Mouse (Mus musculus) retina, postnatal 7 days (tissue): ENCODE measurements at regions not wholly inside any gene's neighbourhood (a gene's known extent, or its start where the extent isn't known, plus 50 kb on each side); places are given as distances from the start of the nearest gene placed in this dataset.

Source experiments
- DNase-seq: peaks from one replicate; pipeline ENCODE4 v3.0.0-alpha.2; 2012; ENCODE audit warnings: low read depth, low spot score

DNA sequence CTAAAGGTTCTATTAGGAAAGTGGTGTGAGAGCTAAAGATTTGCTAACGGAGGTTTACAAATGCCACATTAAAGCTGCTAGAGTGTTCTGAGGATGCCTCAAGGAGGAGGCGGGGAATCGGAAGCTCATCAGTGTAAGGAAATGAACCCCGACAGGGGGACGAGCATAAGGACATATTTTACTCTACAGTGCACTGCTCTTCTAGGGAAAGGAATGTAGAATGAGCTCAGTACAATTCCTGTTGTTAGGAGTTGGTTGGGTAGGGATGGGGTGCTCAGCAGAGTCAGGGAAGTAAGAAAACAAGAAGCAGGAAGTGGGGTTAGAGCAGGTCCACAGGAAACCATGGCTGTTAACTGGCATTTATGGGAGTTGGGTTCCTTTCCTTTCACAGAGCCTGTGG, 54.6 kb downstream of the Mex3b start:
- no peak for DNase-seq

DNA sequence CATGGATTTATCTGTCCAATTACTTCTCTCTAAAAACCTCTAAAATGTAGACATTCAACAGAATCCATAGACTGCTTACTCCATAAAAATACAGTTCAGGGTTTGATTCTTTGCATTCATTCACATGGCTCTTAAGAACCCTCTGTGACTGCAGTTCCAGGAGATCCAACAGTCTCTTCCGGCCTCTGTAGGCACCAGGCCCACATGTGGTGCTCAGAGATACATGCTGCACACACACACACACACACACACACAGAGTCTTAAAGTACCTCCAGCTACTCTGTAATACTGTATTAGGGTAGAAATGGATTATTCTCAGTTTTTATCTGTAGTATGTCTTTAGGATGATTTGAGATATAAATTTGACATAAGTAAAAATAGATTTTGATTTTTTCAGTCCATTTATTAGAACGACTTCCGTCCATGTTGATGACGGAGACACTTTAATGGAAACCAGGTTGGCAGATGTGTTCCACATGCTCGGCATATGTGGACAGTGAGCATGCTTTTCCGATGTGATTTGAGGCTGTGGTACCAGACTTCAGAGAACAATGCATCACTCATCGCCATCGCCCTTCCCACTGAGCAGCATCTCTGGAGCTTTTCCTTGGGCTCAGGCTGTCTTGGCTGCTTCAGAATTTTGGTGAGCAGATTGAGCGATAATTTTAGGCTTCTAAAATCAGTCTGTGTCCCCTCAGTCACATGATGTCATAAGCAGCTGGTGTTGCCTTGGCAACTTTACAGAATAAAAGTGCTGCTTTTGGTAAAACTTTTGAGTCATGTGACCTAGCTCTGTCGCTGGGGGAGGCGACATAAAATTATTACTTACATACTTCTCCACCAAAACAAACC, 56.3 kb downstream of the Mex3b start:
- no peak for DNase-seq

DNA sequence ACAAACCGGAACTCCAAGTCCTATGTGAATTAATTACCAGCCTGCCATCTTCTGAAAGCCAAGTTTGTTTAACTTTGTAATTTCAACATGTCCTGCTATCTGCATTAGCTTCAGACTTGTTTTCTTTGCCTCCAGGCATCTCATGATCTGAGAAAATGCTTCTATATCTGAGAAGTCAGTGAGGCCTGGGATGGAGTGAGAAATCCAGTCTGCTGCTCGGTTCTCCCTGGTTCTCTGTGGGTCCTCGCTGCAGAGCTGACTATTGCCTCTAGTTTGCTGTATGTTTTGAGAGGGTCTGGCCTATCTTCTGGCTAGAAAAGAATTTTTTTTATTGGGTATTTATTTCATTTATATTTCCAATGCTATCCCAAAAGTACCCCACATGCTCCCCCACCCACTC, 57.0 kb downstream of the Mex3b start:
- DNase-seq: no peak

DNA sequence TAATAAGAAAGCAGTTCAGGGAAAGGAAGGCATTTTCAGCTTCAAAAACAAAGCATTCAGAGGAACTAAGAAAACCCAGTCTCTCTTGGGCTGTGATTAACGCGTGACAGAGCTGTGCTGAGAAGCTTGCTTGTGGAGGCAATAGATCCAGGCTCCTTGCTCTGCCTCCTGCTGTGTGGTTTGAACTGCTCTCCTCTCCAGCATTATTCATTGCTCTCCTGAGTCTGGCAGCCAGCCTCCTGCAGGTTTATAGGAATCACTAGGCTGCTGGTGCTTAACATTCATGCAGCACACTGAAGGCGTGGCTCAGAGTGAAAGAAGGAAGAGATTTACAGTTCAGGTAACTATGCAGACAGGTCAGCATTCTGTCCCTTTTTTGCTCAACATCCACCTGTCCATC, 71.2 kb downstream of the Mex3b start:
- DNase-seq: no peak

DNA sequence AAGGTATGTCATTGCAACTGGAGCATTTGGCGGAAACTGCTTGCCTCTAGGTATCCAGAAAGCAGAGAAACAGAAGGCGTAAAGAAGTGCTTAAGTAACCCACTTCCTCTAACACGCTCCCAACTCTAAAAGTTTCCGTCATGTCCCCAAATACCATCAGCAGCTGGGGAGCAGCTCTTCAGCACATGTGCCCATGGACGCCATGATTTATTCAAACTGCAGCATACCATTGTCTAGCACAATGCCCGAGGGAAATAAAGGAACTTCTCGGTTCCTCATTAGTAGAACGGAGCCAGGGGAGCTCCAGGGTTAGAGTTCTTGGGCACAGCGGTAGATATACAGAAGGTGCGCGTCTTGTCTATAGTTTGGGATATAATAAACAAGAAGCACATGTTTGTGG, 72.4 kb downstream of the Mex3b start:
- no peak for DNase-seq

DNA sequence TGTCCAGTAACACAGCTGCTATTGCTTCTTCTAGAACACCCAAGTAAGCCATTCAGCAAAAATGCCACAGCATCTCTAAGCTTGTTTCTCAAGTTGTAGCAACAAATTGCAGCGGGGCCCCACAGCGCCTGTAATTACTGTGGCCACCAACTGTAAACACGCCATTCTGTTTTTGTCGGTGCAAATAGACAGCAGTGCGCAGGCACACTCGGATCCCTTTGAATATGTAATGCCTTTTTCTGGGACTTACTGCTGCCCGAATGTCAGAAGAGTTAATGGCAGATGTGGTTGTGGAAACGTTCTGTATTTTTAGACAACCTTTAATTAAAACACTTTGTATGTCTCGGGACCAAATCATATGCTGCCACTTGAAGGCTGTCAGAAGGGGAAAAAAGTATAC, 76.2 kb downstream of the Mex3b start:
- DNase-seq: no peak

DNA sequence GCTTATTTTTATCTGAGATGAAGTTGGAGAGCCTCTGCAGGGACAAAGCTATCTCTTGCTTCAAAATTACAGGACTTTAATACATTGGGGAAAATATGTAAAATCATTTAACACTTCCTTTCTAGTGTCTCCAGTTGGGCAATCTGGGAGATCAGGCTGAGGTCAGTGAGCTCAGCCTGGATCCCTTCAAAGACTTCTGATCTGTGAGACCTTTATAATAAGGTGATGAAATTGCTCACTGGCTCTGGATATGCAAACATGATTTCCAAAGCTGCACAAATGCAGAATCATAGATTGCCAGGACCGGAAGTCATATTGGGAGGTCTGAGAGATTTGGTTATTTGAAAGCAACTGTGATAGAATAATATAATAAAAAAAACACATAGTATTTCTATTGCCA, 76.7 kb downstream of the Mex3b start:
- DNase-seq: no peak

DNA sequence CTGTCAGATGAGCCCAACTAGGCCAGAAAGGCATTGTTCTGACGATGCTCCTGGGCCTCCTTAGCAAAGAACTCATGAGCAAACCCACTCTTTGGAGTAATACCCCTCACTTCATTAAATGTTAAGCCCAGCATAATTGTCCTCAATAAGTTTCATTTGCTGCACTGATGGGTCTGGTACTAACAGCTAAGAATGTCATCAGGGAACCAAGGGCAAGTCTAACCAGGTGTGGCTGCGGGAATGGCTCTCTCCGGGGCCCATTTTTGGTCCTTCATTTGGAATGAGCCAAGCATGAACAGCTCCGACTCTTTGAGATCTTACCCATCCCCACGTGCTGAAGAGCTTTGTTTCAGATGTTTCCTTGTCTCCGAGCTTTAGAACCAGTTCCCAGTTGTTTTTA, 82.2 kb downstream of the Mex3b start:
- DNase-seq: no peak

DNA sequence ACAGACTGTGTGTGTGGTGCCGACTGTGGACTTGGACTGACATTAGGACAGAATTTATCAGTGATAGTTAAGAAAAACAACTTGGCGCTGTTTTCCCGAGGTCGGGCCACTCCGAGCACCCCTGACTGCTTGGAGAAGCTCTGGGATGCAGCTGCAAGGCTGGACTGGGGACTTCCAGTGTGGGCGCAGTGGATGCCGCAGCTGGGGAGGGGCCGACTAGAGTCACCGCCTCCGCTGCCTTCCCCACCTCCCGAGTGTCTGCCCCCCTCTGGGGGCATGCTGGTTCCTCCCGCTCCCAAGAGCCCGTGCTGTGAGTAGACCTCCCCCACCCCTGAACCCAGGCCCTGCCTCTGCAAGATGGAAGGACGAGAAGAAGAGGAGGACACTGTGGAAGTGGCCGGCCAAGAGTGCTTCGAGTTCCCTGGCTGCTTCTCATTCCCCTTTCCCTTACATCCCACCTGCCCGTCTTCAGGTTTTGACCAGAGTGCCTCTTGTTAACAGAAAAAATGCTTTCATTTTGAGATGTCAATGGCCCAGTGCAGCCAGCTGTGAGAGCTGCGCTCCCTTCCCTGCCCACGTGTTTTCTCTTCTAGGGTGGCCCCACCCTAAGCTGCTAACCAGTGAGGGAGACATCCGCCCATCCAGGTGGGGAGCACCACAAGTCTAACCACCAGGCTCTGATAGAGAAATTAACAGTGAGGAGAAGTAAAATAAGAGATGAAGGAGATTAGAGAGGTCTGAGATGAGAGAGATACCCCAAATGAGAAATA, 90.3 kb downstream of the Mex3b start:
- DNase-seq: no peak

DNA sequence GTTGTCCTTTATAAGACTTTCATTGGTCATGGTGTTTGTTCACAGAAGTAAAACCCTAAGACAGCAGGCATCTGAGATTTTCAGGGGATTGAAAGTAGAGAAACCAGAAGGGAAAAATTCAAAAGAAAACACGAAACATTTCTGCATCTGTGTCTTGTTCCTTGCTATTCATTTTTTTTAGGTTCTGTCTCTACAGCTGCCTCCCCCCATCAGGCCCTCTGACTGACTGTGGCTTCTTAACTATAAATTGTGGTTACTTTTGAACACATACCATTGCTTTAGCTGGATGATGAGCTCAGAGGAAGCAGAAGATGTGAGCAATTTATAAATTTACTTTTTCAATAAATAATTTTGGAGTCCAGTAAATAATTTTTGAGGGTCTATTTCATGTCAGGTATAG, 103.5 kb downstream of the Mex3b start:
- DNase-seq: no peak

DNA sequence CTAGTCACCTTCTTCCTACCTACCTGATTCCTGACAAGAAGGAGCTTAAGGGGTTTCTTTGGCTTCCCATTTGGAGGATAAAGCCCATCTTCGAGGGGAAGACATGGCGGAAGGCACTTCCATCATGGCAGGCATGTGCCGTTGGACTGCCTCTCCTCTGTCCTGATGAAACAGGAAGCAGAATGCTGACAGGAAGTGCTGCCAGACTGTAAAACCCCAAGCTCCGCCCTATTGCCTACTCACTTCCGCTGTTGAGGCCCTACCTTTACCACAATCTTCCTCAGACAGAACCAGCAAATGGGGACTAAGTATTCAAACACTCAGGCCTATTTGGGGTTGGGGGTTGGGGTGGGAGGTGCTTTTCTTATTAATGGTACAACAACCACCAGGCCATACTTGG, 104.1 kb downstream of the Mex3b start:
- DNase-seq: no peak

DNA sequence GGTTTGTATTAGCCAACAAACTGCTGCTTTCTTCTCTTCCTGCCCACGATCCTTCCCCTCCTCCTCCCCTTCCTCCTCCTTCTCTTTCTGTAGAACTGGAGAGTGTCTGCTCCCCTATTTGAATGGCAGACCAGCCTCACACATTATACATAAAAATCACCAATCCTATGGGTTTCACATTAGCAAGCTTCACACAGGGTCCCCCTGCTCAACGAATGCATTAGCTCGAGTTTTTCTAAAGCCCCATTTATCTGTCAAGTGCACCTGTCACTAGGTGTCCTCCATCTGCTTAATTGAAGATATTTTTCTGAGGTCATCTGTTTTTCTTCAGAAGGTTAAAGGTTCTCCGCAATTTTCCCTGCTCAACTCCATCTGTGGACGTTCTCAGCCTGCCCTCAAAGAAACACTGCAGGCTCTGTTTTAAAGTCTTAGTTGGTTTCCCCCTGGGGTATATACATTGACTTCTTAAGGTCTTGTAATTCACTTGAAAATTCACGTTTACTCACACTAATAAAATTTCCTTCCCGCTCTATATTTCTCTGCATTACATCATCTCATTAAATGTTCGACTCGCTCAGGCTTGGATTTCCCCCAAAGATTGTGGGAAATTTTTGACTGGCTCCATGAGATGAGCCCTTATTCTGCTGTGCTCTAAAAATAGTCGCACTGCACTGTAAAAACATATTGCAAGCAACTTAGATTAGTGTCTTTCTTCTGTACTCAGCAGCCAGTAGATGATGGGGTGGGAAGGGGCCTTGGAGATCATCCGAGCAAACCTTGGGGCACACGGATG, 105.3 kb downstream of the Mex3b start:
- DNase-seq: no peak

DNA sequence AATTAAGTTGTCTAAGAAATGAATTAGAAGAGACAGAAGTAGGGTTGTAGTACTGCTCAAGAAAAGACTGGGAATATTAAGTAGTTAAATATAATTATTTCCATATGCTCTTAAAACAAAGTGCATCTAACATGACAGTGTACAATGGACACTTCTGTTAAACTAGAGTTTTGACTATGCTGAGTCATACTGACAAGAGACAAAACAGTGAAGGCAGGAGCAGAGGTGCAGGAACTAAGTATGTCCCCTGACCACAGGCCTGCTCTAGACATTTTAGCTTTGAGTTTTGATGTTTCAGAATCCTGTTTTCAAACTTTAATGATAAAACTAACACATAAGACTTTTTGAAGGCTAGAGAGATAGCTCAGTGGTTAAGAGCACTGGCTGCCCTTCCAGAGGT, 123.6 kb downstream of the Mex3b start:
- no peak for DNase-seq

DNA sequence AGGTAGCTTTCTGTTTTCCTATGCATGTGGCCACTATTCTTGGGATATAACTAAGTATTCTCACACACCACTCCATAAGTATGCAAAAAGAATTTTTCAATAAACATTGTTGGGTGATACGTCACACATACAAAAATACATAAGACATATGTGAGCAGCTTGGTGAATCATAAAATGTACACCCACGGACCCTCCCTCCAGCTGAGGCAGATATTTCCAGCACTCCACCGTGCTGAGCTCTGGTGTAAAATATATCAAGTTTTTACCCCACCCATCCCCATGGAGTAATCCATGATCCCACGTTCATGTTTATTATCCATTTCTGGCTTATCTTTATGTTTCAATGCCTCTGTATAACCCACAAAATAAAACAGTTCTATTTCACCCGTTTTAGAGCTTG, 126.0 kb downstream of the Mex3b start:
- no peak for DNase-seq

DNA sequence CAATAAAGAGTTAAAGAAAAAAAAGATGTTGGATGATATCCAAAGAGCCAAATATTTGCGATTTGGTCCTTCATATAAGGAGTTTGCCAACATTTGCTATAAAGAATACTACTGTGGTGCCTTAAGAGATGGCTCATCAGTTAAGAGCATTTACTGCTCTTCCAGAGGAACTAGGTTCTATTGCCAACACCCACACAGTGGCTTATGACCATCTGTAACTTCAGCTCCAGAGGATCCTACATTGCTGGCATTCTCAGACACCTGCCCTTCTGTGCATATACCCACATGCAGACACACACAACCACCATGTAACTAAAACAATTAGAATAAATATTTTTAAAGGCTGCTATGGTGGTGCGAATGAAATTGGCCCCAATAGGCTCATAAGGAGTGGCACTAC, 131.7 kb downstream of the Mex3b start:
- DNase-seq: no peak

DNA sequence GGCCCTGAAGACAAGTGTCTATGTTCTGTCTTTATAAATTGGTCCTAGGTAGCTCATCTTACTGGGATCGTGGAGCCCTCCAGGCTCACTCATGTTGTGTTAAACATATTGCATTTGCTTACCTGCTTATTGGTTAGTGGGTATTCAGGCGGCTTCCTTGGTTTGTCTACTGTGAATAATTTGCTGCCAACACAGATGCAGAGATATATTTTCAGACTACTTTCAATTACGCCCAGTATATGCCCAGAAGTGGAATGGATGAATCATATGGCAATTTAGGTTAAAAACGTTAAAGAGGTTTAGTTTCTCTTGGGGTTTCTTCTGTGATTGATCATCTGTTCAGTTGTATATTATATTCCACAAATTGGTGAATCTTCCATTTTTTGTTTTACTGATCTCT, 140.4 kb downstream of the Mex3b start:
- no peak for DNase-seq

DNA sequence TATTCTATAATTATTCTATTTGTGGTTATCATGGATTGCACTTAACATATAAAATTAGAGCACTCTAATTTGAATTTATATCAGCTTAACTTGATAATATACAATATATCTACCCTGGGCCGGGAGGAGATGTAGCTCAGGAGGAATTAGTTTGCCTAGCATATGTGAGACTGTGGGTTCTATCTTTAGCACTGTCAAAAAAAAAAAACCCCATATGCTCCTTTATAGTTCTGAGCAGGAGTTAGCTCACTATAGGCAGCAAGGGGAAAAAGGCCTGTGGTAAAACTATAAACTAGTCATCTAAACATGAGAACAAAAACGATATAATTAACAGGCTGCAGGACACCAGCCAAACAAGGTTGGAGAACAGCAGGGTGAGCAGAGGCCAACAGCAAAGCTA, 145.0 kb downstream of the Mex3b start:
- DNase-seq: no peak

DNA sequence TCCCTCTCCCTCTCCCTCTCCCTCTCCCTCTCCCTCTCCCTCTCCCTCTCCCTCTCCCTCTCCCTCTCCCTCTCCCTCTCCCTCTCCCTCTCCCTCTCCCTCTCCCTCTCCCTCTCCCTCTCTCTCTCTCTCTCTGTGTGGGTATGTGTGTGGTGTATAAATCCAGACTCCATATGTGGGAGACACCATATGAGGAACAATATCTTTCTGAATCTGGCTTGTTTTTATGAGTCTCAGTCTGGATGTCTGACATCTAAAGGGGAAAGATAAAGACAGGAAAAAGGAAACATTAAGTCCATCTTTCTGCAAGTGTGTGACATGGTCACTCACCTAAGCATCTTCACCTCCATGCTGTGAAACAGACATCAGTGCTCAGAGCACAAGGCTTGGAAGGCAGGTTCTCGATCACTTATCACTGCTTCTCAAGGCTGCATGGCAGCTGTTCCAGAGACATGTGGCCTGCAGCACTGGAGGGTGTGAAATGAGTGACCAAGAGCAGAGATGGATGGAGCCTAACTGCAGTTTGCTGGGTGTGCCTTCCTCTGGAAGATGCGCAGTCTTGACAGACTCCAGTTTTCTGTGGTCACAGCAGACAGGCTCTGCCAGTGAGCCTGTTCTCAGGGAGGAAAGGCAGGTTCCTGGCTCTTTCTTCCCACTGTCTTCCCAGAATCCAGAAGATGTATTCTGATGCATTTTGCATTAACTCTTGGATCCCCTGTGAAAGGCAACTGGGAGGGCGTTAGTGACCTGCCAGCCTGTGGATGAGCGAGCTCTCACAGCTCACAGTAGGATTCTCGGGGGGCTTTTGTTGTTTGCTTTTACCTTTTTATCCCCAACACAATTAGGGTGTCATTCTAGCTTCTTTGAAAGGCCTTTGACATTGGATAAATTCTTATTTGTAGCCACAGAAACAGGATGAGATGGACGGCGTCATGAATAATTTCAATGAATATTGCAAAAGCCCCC, 147.9 kb downstream of the Mex3b start:
- DNase-seq: no peak

DNA sequence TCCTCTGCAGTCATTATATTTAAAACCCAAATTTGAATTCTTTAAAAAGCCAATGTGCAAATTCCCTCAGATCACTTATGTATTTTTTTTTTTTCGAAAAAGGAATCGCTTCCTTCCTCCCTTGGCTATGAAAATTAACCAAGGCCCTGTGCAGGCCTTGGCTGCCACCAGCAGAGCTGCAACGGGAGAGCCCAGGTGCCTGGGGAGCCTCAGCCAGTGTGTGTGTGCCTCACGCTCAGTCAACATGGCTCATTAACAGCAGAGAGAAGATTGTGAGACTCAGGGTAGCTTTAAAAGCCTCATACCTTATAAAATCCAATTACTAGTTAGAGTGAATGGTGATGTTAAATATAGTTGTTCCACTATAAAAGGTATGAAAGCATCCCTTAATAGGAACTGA, 148.6 kb downstream of the Mex3b start:
- DNase-seq: no peak

DNA sequence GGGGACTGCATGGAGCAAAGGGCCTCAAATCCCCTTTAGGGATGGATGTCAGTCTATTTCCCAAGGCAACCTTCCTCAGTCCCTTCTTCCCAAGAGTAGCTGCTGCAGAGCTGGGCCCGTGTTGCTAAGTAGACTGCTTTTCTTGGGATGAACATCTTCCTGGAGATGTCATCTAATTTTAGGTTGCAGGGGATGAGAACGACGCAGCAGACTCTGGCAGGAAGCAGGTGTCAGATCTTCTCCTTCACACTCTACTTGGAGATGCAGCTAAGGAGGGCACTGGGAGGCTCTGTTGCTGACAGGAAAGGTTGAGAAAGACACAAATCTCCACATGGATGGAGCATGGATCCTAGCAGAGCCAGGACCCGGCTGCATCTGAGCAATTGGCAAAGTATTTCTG, 149.4 kb downstream of the Mex3b start:
- no peak for DNase-seq

DNA sequence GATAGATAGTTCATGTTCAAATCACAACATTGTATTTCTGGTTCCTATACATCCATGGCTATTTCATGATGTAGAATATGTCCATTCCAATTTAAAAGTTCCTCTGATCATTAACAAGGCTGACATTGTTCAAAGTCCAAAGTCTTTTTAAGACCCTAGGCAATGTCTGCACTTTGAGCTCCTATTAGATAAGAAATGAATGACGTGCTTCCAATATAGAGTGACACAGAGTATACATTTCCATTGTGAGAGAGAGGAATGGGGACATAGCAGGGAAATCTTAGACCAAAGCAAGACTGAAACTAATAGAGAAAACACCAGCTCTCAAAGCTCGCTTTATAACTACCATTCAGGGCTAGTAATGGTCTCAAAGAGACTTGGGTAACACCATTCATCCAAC, 153.5 kb downstream of the Mex3b start:
- DNase-seq: no peak
